Mouse (Mus musculus): ENCODE results near the gene Sumo1. TPM values are rescaled to one million over a fixed set of nuclear protein-coding genes. Genes with fewer than 3 reads are reported as not detected.

Gene Sumo1
- polyA plus RNA-seq, 1 experiment from 2014 or later, result 307 TPM

- peak; percentile 98 for ATAC-seq
- no peaks in the 10 kb centered on the region for H3K4me1 ChIP-seq (ENCODE audit: control insufficient read depth, insufficient read depth, low read depth, low read length)
- no peak overlapping the region for H3K4me3 ChIP-seq (ENCODE audit: low read length)
- H3K9me3 ChIP-seq (ENCODE audit: control insufficient read depth, low read length), result no peaks in the 10 kb centered on the region
- 34% methylated on average over 5 of the region's 5 CpGs for WGBS
- no peak overlapping the region for H3K27ac ChIP-seq (ENCODE audit: low read depth, low read length)
- H3K4me2 ChIP-seq (ENCODE audit: low read length), result no peak overlapping the region
- H3K27me3 ChIP-seq (replicated peaks; ENCODE audit: control insufficient read depth, insufficient read depth, low read length), result no peaks in the 10 kb centered on the region
- H3K9ac ChIP-seq (ENCODE audit: low read depth, low read length), result no peak overlapping the region
- no peaks in the 10 kb centered on the region for H3K36me3 ChIP-seq (ENCODE audit: control insufficient read depth, insufficient read depth, low read length)
These were observed 47.2 kb downstream of the Sumo1 start for GRCm38 (mm10) chr1:59623325-59624017.

GRCm38 (mm10) chr1:59619201-59619600 is 51.4 kb downstream of the Sumo1 start:
- Histone ChIP-seq H3K9me3 (ENCODE audit: control insufficient read depth, low read length) (no peaks in the 10 kb centered on the region), H3K9ac (ENCODE audit: low read depth, low read length) (no peak overlapping the region), H3K27me3 (replicated peaks; ENCODE audit: control insufficient read depth, insufficient read depth, low read length) (no peaks in the 10 kb centered on the region), H3K4me2 (ENCODE audit: low read length) (no peak overlapping the region), H3K4me3 (ENCODE audit: low read length) (no peak overlapping the region), H3K27ac (ENCODE audit: low read depth, low read length) (no peak overlapping the region), H3K4me1 (ENCODE audit: control insufficient read depth, insufficient read depth, low read depth, low read length) (no peaks in the 10 kb centered on the region), H3K36me3 (ENCODE audit: control insufficient read depth, insufficient read depth, low read length) (no peaks in the 10 kb centered on the region)
- WGBS, result 93% methylated on average over 10 of the region's 10 CpGs
- no peak for ATAC-seq

GRCm38 (mm10) chr1:59615021-59615420 is 55.6 kb downstream of the Sumo1 start:
- H3K4me2 ChIP-seq (ENCODE audit: low read length), result no peak overlapping the region
- H3K4me3 ChIP-seq (ENCODE audit: low read length), result no peak overlapping the region
- no peaks in the 10 kb centered on the region for H3K4me1 ChIP-seq (ENCODE audit: control insufficient read depth, insufficient read depth, low read depth, low read length)
- H3K27me3 ChIP-seq (replicated peaks; ENCODE audit: control insufficient read depth, insufficient read depth, low read length), result no peaks in the 10 kb centered on the region
- no peaks in the 10 kb centered on the region for H3K36me3 ChIP-seq (ENCODE audit: control insufficient read depth, insufficient read depth, low read length)
- WGBS, result 79% methylated on average over 2 of the region's 2 CpGs
- no peak overlapping the region for H3K27ac ChIP-seq (ENCODE audit: low read depth, low read length)
- ATAC-seq, result no peak
- H3K9ac ChIP-seq (ENCODE audit: low read depth, low read length), result no peak overlapping the region
- H3K9me3 ChIP-seq (ENCODE audit: control insufficient read depth, low read length), result no peaks in the 10 kb centered on the region

GRCm38 (mm10) chr1:59613795-59614194 is 56.8 kb downstream of the Sumo1 start:
- no peaks in the 10 kb centered on the region for H3K27me3 ChIP-seq (replicated peaks; ENCODE audit: control insufficient read depth, insufficient read depth, low read length)
- H3K36me3 ChIP-seq (ENCODE audit: control insufficient read depth, insufficient read depth, low read length), result no peaks in the 10 kb centered on the region
- H3K27ac ChIP-seq (ENCODE audit: low read depth, low read length), result no peak overlapping the region
- H3K9me3 ChIP-seq (ENCODE audit: control insufficient read depth, low read length), result no peaks in the 10 kb centered on the region
- no peaks in the 10 kb centered on the region for H3K4me1 ChIP-seq (ENCODE audit: control insufficient read depth, insufficient read depth, low read depth, low read length)
- H3K4me2 ChIP-seq (ENCODE audit: low read length), result no peak overlapping the region
- no peak overlapping the region for H3K4me3 ChIP-seq (ENCODE audit: low read length)
- WGBS, result 45% methylated on average over 6 of the region's 6 CpGs
- H3K9ac ChIP-seq (ENCODE audit: low read depth, low read length), result no peak overlapping the region
- ATAC-seq, result no peak

DNA sequence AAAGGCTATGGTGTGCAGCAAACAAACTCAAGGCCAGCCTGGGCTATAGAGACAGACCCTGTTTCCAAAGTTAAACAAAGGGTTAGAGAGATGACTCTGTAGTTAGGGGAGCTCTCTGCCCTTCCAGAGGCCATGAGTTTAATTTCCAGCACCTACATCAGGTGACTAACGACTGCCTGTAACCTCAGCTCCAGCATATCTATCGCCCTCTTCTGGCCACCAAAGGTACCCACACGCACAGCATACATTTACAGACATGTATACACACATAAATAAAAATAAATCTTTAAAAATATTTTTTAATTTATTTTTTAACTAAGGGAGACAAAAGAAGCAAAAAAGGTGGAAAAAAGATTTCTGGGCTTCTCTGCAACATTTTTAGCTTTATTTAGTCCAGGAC is 59.7 kb downstream of the Sumo1 start:
- WGBS, result 92% methylated on average over 3 of the region's 3 CpGs
- Histone ChIP-seq H3K4me1 (ENCODE audit: control insufficient read depth, insufficient read depth, low read depth, low read length) (no peaks in the 10 kb centered on the region), H3K9me3 (ENCODE audit: control insufficient read depth, low read length) (no peaks in the 10 kb centered on the region), H3K9ac (ENCODE audit: low read depth, low read length) (no peak overlapping the region), H3K4me3 (ENCODE audit: low read length) (no peak overlapping the region), H3K4me2 (ENCODE audit: low read length) (no peak overlapping the region), H3K36me3 (ENCODE audit: control insufficient read depth, insufficient read depth, low read length) (no peaks in the 10 kb centered on the region), H3K27me3 (replicated peaks; ENCODE audit: control insufficient read depth, insufficient read depth, low read length) (no peaks in the 10 kb centered on the region), H3K27ac (ENCODE audit: low read depth, low read length) (no peak overlapping the region)
- ATAC-seq, result no peak

GRCm38 (mm10) chr1:59609896-59610295 is 60.7 kb downstream of the Sumo1 start:
- no peak for ATAC-seq
- WGBS, result 79% methylated on average over 10 of the region's 10 CpGs

GRCm38 (mm10) chr1:59609458-59609857 is 61.2 kb downstream of the Sumo1 start:
- H3K36me3 ChIP-seq (ENCODE audit: control insufficient read depth, insufficient read depth, low read length), result no peaks in the 10 kb centered on the region
- H3K4me3 ChIP-seq (ENCODE audit: low read length), result no peak overlapping the region
- ATAC-seq, result no peak
- 89% methylated on average over 4 of the region's 4 CpGs for WGBS
- no peaks in the 10 kb centered on the region for H3K27me3 ChIP-seq (replicated peaks; ENCODE audit: control insufficient read depth, insufficient read depth, low read length)
- no peaks in the 10 kb centered on the region for H3K9me3 ChIP-seq (ENCODE audit: control insufficient read depth, low read length)
- no peak overlapping the region for H3K4me2 ChIP-seq (ENCODE audit: low read length)
- no peak overlapping the region for H3K27ac ChIP-seq (ENCODE audit: low read depth, low read length)
- H3K9ac ChIP-seq (ENCODE audit: low read depth, low read length), result no peak overlapping the region
- no peaks in the 10 kb centered on the region for H3K4me1 ChIP-seq (ENCODE audit: control insufficient read depth, insufficient read depth, low read depth, low read length)

More at GRCm38 (mm10) chr1:59609896-59610295, 60.7 kb downstream of the Sumo1 start:
- Histone ChIP-seq H3K36me3 (ENCODE audit: control insufficient read depth, insufficient read depth, low read length) (no peaks in the 10 kb centered on the region), H3K27me3 (replicated peaks; ENCODE audit: control insufficient read depth, insufficient read depth, low read length) (no peaks in the 10 kb centered on the region), H3K9ac (ENCODE audit: low read depth, low read length) (no peak overlapping the region), H3K27ac (ENCODE audit: low read depth, low read length) (no peak overlapping the region), H3K4me1 (ENCODE audit: control insufficient read depth, insufficient read depth, low read depth, low read length) (no peaks in the 10 kb centered on the region), H3K4me2 (ENCODE audit: low read length) (no peak overlapping the region), H3K4me3 (ENCODE audit: low read length) (no peak overlapping the region), H3K9me3 (ENCODE audit: control insufficient read depth, low read length) (no peaks in the 10 kb centered on the region)

DNA sequence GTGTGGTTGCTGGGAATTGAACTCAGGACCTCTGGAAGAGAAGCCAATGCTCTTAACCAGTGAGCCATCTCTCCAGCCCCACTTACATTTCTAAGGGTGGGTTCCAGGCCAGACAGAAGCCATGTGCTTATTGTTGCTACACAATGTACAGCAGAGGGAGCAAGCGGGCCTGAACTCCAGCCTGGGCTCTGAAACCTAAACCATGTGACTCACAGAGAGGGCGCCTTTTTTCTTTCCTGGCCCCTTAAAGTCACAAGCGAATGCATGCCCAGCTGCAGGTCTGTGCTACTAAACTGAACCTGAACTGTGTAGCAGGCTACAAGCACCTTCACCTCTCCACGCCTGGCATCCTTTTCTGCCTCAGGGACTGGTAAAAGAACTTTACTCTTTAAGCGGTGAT is 61.7 kb downstream of the Sumo1 start:
- H3K9me3 ChIP-seq (ENCODE audit: control insufficient read depth, low read length), result no peaks in the 10 kb centered on the region
- no peak overlapping the region for H3K4me3 ChIP-seq (ENCODE audit: low read length)
- H3K4me2 ChIP-seq (ENCODE audit: low read length), result no peak overlapping the region
- H3K27me3 ChIP-seq (replicated peaks; ENCODE audit: control insufficient read depth, insufficient read depth, low read length), result no peaks in the 10 kb centered on the region
- ATAC-seq, result no peak
- no peak overlapping the region for H3K9ac ChIP-seq (ENCODE audit: low read depth, low read length)
- no peak overlapping the region for H3K27ac ChIP-seq (ENCODE audit: low read depth, low read length)
- 67% methylated on average over 5 of the region's 5 CpGs for WGBS
- no peaks in the 10 kb centered on the region for H3K36me3 ChIP-seq (ENCODE audit: control insufficient read depth, insufficient read depth, low read length)
- no peaks in the 10 kb centered on the region for H3K4me1 ChIP-seq (ENCODE audit: control insufficient read depth, insufficient read depth, low read depth, low read length)

DNA sequence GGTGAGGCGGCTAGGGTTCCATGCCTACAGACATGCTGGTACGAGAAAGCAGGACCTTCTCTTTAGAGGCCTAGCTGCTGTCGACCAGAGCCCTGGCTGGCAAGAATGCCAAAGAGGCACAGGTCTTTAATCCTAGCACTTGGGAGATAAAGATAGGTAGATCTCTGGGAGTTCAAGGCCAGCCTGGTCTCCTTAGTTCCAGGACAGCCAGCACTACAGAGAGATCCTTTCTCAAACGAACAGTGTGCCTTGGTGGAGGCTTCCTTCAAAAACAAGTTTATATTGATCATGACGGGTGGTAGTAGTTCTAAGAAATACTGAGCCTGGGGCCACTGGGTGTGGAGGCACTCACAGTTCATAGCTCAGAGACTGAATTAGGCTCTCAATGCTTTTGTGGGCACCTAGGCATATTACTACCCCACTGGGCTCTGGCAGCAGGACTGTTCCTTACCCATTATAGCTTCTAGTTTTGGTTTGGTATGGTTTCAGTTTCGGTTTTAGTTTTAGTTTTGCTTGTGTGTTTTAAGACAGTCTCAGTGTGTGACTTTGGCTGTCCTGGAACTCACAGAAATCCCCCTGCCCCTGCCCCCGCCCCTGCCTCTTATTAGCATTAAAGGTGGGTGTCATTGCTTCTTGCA is 62.4 kb downstream of the Sumo1 start:
- no peak overlapping the region for H3K9ac ChIP-seq (ENCODE audit: low read depth, low read length)
- H3K4me1 ChIP-seq (ENCODE audit: control insufficient read depth, insufficient read depth, low read depth, low read length), result no peaks in the 10 kb centered on the region
- WGBS, result 91% methylated on average over 7 of the region's 7 CpGs
- no peak for ATAC-seq
- no peak overlapping the region for H3K27ac ChIP-seq (ENCODE audit: low read depth, low read length)
- H3K4me2 ChIP-seq (ENCODE audit: low read length), result no peak overlapping the region
- no peaks in the 10 kb centered on the region for H3K36me3 ChIP-seq (ENCODE audit: control insufficient read depth, insufficient read depth, low read length)
- no peak overlapping the region for H3K4me3 ChIP-seq (ENCODE audit: low read length)
- no peaks in the 10 kb centered on the region for H3K27me3 ChIP-seq (replicated peaks; ENCODE audit: control insufficient read depth, insufficient read depth, low read length)
- H3K9me3 ChIP-seq (ENCODE audit: control insufficient read depth, low read length), result no peaks in the 10 kb centered on the region
